Mouse (Mus musculus): Measurements from ENCODE around the gene Cpne9.

Cpne9 gene

GRCm38 (mm10) chr6:113282101-113282802 is at the start of gene Cpne9:
Cpne9 (plus strand) TSS chr6:113282307.
- DNase-seq (ENCODE audit: low spot score) = peak; percentile 22

GRCm38 (mm10) chr6:113235141-113235540 is 47.0 kb upstream of the Cpne9 start:
- no peak for DNase-seq (ENCODE audit: low spot score)

GRCm38 (mm10) chr6:113237542-113238270 is 44.4 kb upstream of the Cpne9 start, which contains the start of gene Mtmr14:
Mtmr14 (plus strand) TSS chr6:113237843.
- DNase-seq (ENCODE audit: low spot score) = peak; percentile 97

GRCm38 (mm10) chr6:113238442-113238841 is 43.7 kb upstream of the Cpne9 start:
- no peak for DNase-seq (ENCODE audit: low spot score)

- DNase-seq (ENCODE audit: low spot score) = no peak
These were observed 39.4 kb upstream of the Cpne9 start for GRCm38 (mm10) chr6:113242753-113243152.

- no peak for DNase-seq (ENCODE audit: low spot score)
These were observed 36.5 kb upstream of the Cpne9 start for GRCm38 (mm10) chr6:113245585-113245984.

GRCm38 (mm10) chr6:113250786-113251185 is 31.3 kb upstream of the Cpne9 start:
- DNase-seq (ENCODE audit: low spot score) = no peak

- DNase-seq (ENCODE audit: low spot score) = no peak
These were observed 30.2 kb upstream of the Cpne9 start for GRCm38 (mm10) chr6:113251921-113252320.

GRCm38 (mm10) chr6:113254899-113255298 is 27.2 kb upstream of the Cpne9 start:
- no peak for DNase-seq (ENCODE audit: low spot score)

GRCm38 (mm10) chr6:113261174-113261858 is 20.8 kb upstream of the Cpne9 start:
- DNase-seq (ENCODE audit: low spot score) = no peak

- DNase-seq (ENCODE audit: low spot score) = no peak
These were observed 18.6 kb upstream of the Cpne9 start for GRCm38 (mm10) chr6:113263531-113263930.

GRCm38 (mm10) chr6:113264429-113264828 is 17.7 kb upstream of the Cpne9 start:
- no peak for DNase-seq (ENCODE audit: low spot score)

- no peak for DNase-seq (ENCODE audit: low spot score)
These were observed 15.0 kb upstream of the Cpne9 start for GRCm38 (mm10) chr6:113266996-113267655.

- no peak for DNase-seq (ENCODE audit: low spot score)
These were observed 14.1 kb upstream of the Cpne9 start for GRCm38 (mm10) chr6:113267988-113268387.

GRCm38 (mm10) chr6:113272365-113272764 is 9.7 kb upstream of the Cpne9 start:
- DNase-seq (ENCODE audit: low spot score) = no peak

GRCm38 (mm10) chr6:113276846-113277245 is 5.3 kb upstream of the Cpne9 start:
- DNase-seq (ENCODE audit: low spot score) = no peak

- DNase-seq (ENCODE audit: low spot score) = no peak
These were observed 431 bp upstream of the Cpne9 start for GRCm38 (mm10) chr6:113281676-113282075.

GRCm38 (mm10) chr6:113282969-113283368 is 862 bp downstream of the Cpne9 start:
- DNase-seq (ENCODE audit: low spot score) = no peak

GRCm38 (mm10) chr6:113283500-113283899 is 1.4 kb downstream of the Cpne9 start:
- no peak for DNase-seq (ENCODE audit: low spot score)

- DNase-seq (ENCODE audit: low spot score) = no peak
These were observed 2.8 kb downstream of the Cpne9 start for GRCm38 (mm10) chr6:113284931-113285330.

- no peak for DNase-seq (ENCODE audit: low spot score)
These were observed 4.2 kb downstream of the Cpne9 start for GRCm38 (mm10) chr6:113286316-113286715.

- no peak for DNase-seq (ENCODE audit: low spot score)
These were observed 5.1 kb downstream of the Cpne9 start for GRCm38 (mm10) chr6:113287236-113287635.
